Mouse (Mus musculus) heart, adult 9 months (tissue): ENCODE measurements around the gene Mrps18a.

Source experiments
- DNase-seq, 2 experiments: peaks; one replicate each; pipeline ENCODE4 v3.0.0; 2022; ENCODE audit warnings: low spot score in 2 of 2

Mrps18a gene

DNA sequence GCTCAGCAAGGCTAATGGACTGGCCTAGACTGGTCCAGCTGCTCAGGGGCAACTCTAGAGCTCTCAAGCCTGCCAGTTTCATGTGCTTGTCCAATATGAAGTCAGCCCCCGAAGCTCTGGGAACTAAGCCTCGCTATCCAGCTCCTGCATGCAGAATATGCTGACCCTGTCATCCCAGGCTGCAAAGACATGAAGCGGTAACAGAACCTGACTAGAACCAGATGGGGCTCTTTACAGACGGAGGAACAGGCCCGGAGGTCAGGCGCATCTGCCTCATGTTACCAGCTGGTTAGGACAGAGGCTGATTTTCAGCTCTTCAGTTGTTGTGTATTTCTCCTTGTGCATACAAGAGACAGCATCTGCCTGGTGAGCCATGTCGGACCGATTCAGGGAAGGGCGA is 8.9 kb upstream of the Mrps18a start:
- DNase-seq: no peak

DNA sequence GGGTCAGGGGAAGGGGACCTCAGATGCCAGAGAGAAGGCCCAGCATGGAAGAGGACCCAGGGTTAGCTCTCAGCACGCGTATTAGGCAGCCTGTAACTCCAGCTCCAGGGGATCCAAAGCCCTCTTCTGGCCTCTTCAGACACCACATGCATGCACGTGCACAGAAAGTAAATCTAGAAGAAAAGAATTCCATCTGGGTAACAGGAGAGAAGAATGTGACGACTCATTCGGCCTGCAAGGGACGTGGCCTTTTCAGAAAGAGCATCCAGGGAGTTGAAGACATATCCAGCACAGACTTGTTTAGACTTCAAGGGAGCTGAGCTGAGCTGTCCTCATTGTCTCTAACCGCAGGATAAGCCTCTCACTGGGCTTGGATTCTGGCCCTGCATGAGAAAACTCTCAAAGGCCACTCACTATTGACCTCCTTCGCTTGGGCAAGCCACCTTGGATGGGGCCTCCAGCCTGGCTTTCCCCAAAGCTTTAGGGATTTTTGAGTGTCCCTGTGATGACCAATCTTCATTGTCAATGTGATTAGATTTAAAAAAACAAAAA is 8.1 kb upstream of the Mrps18a start:
- DNase-seq: no peak

DNA sequence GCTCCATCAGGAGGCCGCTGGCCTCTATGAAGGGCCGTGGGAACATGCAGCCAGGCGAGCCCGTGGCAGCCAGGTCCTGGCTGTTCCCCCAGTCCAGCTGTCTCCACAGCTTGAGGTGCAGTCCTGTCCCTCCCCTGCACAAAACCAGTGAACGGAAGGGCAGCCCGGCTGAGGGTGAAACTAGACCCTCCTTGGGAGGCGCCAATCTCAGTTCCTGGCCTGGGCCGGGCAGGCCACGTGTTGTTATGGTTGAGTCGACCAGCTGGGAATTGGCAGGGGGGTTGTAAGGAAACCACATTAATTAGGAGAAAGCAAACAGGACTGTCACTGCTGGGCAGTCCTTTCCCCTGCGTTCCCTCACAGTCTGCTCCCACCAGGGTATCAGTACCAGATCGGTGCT is 6.3 kb upstream of the Mrps18a start:
- peak; percentile 76 to 83 for DNase-seq

DNA sequence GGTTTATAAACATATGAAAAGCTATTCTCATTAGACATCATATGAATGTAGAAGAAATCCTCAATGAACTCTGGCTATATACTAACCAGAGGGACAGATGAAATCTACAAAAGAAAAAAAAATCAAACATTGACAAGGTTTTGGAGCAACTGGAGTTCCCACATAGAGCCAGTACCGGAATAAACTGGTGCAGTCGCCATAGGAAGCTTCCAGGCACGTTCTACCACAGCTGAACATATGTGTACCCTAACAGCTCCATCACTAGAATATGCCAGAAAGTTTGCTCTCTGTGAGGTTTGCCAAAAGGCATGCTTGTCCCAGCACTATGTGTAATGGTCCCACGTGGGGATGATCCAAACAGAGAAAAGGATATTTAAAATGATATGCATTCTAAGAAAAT is 2.5 kb upstream of the Mrps18a start:
- no peak for DNase-seq

DNA sequence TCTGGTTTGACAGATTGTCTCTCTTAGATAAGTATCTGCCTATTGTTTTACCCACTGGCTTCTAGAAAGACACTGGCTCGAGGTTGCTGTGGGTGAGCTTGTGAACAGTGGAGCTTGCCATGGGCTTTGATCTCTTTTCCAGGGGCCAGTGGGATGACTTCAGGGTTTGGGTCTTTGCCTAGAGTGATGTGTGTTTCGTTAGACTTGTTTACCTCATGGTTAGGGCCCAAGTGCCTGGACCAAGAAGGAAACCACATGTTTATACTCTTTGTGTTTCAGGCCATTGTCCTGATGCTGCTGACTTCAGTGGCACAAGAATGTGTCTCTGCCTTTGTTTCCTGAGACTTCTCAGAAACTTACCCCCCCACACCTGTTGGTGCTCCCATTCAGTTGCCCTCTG is 4.7 kb downstream of the Mrps18a start:
- DNase-seq: no peak

DNA sequence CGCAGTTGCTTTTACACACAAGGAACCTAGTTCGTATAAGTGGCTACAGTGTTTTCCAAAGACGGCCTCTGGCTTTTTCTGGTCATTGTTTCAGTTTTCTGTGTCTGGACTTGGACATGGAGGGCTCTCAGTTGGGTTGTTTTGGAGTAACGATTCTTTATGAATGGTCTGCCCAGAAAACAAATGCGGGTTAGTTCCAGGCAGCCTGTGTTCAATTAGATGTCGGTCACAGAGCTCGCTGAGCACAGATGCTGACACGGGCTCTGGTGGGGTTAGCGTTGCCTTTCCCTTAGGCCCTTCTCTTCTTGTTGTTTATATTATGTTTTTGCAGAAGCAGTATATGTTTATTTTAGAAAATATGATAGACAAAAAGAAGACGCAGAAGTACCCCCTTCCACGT is 5.4 kb downstream of the Mrps18a start:
- DNase-seq: no peak

DNA sequence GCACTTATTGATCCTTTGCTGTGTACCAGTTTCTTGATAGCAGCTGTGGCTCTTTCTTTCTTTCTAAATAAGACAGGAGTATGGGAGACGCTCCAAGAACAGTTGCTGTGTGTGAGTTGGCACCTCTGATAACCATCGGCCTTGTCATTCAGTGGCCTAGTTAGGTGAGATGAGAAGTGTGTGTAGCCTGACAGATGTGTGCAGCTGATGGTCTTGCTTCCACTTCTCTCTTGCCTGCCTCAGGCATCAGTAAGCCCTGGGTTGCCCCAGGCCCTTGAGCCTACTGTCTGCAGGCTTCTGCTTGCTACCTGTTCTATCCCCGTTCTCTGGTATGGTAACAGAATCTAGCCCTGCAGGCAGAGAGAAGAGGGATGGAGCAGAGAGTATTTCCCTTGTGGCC is 6.1 kb downstream of the Mrps18a start:
- no peak for DNase-seq

DNA sequence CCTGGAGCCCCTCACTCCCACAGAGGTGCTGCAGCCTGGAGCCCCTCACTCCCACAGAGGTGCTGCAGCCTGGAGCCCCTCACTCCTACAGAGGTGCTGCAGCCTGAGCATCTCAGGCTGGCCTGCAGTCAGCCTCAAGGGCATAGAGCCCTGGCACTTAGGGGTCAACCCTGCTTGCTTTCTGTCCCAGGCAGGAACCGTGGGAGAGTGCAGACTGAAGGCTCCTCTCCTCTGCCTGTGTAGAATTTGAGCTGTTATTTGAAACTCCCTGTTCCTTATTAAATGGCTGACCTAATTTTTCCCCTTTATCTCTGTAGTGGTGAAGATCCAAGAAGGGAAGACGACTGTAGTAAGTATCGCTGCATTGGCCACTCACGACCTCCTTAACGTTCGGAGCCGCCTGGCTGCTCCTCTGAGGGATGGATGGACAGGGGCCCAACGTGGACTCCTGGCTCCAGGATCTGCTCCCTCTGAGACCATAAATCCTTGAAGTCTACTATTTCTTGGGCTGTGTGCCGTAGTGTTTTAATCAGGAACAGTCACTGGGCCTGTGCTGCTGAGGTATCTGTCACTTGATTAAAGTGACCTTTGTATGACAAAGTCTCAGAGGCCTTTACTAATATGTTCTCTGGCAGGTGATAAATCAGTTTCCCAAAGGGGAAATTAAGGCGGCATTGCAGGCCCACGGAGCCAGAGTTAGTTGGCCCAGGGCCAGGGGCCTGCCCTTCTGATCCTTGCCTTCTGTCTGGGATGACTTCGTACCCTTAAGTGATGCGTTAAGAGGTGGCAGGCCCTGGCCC is 7.0 kb downstream of the Mrps18a start:
- DNase-seq: no peak

DNA sequence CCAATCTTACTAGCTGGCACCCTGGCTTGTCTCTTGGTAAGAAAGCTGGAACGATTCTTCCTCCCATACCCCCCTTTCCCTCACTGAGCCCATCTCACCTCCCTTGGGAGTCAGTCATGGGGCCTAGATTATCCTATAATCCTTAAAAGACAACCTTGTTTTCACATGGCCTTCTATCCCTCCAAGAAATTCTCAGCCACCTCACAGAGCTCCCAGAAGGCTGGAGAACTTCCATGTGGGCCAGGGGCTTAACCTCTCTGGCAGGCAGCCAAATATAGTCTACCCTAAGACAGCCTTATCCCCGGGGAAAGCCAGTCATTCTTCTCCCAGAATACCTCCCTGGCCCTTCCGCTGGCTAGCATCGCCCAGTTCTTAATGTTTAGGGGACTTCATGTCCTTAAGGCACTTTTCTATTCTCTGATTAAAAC is 7.7 kb downstream of the Mrps18a start:
- DNase-seq: no peak

DNA sequence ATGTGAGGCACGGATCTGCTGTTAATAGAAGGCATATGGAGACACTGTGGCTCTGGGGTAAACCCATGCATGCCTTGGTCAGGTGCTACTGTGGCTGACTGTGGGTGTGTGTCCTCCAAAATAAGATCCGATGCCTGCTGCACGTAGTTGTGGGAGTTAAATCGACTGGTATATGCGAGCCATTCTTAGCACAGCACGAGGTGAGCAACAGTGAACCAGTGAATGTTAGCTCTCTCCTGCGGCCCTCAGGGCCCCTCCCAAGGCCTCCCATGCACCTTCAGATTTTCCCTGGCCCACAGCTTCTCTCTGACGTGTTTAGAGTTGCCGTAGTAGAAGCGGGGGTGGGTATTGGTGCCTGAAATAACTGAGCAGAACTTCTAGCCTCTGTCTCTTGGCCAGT is 8.9 kb downstream of the Mrps18a start:
- no peak for DNase-seq

DNA sequence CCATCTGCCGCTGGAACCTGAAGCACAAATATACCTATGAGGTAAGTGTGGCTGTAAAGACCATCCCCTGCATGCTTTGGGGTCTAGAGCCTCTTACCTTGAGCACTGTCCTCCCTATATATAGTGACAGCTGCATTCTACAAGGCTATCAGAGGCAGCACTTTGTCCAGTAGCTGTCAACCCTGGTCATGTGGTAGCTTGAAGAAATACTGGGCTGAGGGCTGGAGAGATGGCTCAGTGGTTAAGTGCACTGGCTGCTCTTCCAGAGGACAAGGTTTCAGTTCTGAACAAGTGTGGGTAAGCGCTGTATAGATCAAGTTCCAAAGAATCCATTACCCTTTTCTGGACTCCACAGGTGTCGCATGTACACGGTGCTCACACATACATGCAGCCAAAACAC is 12.0 kb downstream of the Mrps18a start:
- no peak for DNase-seq

DNA sequence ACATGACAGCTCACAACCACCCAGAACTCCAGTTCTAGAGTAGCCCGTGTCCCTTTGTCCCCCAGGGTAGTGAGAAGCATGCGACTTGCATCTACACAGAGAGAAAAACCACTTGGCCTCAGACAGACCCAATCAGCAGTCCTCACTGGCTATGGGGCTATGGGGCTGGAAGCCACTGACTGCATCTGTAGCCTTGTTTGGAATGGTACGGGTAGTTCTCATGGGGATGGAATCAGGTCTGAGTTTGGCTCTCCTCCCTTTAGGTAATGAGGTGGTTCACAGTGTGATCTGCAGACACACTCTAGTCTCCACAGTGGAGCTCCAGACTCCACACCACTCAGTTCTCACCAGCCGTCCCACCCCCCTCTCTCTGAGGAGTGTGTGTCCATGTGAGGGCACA is 12.5 kb downstream of the Mrps18a start:
- DNase-seq: no peak

DNA sequence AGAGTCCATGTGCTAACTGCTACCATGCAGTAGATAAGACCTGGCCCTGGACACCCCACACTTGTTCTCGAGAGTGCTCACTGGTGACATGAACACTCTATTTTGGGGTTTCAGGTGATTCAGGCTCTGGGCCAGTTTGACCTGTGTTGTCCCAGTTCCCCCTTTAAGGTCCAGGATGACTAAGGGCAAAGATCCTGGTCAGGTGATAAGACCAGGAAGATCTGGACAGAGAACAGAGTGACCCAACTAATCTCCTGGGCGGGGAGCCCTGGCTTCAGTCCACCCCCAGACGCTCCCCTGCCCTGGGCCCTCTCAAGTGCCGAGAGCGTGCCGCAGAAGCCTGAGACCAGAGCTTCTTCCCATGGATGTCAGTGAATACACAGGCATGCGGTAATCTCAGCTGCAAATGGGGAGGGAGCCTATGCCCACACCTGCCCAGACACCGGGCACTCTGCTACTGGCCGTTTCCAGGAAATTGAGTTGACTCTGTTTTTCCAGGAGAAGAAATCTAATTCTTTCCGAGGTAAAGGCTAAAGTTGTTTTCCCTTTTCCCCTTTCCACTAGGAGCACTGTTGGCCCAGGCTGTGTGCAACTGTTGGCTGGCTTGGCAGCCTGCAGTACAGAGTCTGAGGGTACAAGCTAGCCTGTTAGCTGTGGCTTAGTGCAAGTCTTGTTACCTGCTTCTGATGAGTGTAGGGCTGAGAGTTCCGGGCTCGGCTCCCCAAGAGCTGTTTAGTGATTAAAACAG is 13.3 kb downstream of the Mrps18a start:
- peak; percentile 69 to 78 for DNase-seq

DNA sequence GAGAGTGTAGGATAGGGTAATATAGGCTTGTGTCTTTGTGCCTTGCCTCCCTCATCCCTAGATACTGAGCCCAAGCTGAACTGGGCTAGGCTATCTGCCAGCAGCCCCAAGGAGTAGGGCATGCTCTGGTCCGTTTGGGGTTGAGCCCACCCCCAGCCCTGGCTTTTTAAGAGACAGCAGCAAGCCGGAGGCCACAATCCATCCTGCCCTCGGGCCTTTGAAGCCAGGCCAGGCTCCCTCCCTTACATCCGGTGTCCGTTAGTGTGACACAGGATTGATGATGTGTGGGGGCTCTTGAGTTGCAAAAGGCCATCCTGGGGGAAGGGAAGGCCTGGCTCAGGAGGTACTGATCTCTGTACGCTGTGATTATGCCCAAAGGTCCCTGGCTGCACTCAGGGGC is 15.8 kb downstream of the Mrps18a start:
- no peak for DNase-seq

DNA sequence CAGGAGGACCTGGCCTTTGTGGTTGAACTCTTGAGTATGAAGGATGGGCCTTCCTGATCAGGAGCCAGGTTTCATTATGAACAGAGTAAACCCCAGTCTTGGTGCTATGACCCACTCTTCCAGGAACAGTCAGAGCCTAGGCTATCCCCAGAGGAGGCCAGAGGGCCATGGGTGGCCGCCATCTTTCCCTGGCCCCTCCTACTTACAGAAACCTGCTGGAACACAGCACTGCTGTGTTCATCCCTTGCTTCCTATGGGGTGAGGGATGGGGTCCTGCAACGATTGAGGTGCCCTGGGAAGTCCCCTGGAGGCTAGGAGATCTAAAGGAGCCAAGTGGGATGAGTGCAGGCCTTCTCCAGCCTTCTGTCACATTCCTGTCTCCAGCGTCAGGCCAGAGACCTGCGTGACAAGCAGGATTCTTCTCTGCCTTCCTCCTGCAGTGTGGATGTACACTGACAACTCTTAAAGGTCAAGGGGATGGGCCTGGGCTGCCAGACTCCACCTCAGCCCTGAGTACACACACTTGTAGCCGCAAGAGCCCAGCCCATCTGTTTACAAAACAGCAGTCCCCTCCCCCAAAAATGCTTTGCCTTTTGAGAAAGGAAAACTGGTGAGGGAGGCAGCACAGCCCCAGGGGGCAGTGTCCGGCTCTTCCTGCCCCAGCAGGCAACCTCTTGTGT is 17.2 kb downstream of the Mrps18a start:
- no peak for DNase-seq

DNA sequence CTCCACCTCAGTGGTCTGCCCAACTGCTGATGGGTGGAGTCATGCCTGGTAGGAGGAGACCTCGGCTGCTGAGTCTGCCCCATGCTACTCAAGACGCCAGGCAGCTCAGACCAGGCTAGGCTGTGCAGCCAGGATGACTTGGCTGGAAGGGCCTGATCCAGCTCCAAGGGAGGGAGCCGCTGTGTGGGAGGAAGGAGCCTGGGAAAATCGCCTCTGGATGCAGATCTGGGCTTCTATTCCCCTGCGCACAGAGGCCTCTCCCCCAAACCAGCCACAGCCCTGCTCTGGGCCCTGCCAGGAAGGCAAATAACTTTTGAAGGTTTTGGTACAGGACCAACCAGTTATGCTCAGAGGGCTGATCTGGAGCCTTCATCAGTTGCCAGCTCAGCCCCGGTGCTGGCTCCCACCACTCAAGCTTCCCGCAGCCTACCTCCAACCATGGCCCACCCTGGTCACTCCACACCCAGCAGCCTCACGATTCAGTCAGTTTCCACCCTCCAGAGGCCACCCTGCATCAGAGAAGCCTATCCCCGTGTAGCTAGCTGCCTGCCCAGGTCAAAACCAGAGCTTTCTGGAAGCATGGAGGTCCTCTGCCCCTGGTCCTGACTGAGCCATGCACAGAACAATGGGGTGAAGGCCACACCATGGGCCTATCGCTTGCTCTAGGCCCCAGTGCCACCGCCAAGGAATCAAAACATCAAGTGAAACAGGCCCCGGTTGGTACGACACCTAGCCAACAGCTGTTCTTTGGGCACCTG is 19.1 kb downstream of the Mrps18a start:
- DNase-seq: peak; percentile 75 to 76

DNA sequence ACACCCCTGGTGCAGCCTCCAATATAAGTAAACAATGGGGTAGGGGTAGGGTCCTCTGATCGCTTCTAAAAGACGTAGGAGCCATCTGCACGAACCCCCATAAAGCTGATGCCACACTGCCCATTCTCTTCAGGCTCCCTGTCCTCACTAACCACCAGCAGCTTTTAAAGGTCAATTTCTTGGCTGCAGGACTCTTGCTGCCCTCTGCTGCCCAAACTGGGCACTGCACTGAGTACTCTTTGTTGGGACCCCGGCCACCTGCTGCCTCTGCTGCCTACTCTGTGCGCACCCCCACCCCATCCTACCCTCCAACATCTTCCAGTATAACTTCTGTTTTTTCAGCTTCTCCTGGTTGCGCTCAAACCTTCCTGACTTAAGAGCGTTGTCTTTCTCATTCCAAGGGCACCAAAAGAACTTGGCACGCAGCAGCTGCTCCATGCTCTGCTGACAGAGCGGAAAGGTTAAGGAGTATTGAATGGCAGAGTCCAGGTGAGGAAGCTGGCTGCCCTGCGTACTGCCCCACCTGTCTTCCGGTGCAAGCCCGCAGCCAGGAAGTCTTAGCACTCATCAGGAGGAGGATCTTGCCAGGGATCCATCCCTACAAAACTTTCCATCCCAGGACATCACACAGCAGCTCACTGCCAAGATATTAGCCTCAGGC is 21.4 kb downstream of the Mrps18a start:
- DNase-seq: peak in 1 of 2 experiments; percentile 71

DNA sequence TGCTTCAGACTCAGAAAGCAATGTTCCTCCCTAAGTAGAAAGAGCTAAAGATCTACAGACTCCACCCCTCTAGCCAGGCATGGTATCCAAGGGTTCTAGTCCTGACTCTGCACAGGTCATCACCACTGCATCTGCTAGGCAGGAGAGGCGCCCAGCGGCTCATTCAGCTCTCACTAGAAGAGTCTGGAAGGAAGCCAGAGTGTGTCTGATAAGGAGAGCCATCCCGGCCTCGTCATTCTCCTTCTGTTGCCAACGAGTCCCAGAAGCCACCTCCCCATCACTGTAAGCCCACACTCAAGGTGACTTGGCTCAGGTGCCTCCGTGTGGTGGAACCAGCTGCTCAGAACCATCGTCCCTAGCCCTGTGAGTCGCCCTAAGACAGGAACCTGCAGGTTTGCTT is 22.1 kb downstream of the Mrps18a start:
- DNase-seq: no peak

DNA sequence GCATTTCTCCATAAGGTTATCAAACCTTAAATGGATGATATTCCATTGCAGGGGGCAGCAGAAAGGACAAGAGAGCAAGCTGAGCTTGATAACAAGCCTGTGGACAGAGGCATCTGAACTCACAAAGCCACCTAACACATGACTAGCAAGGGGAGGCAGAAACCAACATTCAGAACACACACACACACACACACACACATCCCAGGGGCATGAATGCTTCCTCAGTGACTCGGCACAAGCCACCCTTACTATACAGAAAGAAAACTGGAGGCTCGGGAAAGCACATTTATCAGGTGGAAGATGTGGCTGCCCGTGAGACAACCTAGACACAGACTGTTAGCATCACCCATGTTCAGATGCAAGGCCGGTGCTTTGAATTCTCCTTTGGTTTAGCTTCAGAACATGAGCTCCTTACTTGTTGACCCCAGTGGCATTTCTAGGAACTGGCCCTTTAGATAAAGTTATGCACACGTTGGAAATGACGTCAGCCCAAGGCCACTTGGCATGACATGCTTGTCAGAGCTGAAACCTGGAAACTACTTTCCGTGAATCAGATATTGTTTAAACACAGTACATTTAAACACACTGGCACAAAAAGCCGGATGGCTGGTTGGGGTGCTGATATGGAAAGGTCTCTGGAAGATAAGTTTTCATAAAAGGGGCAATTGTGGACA is 27.9 kb downstream of the Mrps18a start:
- DNase-seq: no peak

DNA sequence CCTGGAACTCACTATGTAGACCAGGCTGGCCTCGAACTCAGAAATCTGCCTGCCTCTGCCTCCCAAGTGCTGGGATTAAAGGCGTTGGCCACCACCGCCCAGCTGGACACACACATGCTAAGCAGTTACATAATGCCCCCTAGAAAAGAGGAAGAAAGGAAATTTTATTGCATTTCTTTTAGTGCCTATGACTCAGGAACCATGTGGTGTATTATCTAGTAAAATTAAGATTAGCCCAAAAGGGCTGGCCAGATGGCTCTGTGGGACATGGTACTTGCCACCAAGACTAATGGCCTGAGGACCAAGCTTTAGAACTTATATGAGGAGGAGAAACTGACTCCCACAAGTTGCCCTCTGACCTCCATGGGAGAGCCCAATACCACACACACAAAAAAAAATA is 29.1 kb downstream of the Mrps18a start:
- DNase-seq: no peak
